Mouse (Mus musculus): Measurements from ENCODE around the gene Borcs5. TPM values are rescaled to one million over a fixed set of nuclear protein-coding genes. Genes with fewer than 3 reads are reported as not detected.

Borcs5 gene
- polyA plus RNA-seq, 1 experiment from 2014 or later = 46.2 TPM

GRCm38 (mm10) chr6:134748126-134748525 is 108.8 kb downstream of the Borcs5 start:
- no peak for ATAC-seq
- 89% methylated on average over 3 of the region's 3 CpGs for WGBS
- Histone ChIP-seq H3K27me3 (ENCODE audit: control insufficient read depth, insufficient read depth, low read depth, low read length) (no peaks in the 10 kb centered on the region), H3K4me2 (ENCODE audit: low read length) (no peak overlapping the region), H3K27ac (ENCODE audit: low read length) (no peak overlapping the region), H3K36me3 (ENCODE audit: control insufficient read depth, insufficient read depth, low read length) (no peaks in the 10 kb centered on the region), H3K4me1 (ENCODE audit: control insufficient read depth, insufficient read depth, low read length) (no peaks in the 10 kb centered on the region), H3K9ac (ENCODE audit: low read depth, low read length) (no peak overlapping the region), H3K9me3 (replicated peaks; ENCODE audit: control insufficient read depth, low read length, poor library complexity, severe bottlenecking) (no peaks in the 10 kb centered on the region), H3K4me3 (ENCODE audit: low read depth, low read length) (no peak overlapping the region)

- Histone ChIP-seq H3K27ac (ENCODE audit: low read length) (no peak overlapping the region), H3K4me1 (ENCODE audit: control insufficient read depth, insufficient read depth, low read length) (no peaks in the 10 kb centered on the region), H3K9ac (ENCODE audit: low read depth, low read length) (no peak overlapping the region), H3K27me3 (ENCODE audit: control insufficient read depth, insufficient read depth, low read depth, low read length) (no peaks in the 10 kb centered on the region), H3K4me2 (ENCODE audit: low read length) (no peak overlapping the region), H3K4me3 (ENCODE audit: low read depth, low read length) (no peak overlapping the region), H3K36me3 (ENCODE audit: control insufficient read depth, insufficient read depth, low read length) (no peaks in the 10 kb centered on the region), H3K9me3 (replicated peaks; ENCODE audit: control insufficient read depth, low read length, poor library complexity, severe bottlenecking) (no peaks in the 10 kb centered on the region)
- WGBS = 90% methylated on average over 4 of the region's 4 CpGs
- ATAC-seq = no peak
Measured at GRCm38 (mm10) chr6:134751087-134751486, 111.8 kb downstream of the Borcs5 start.

GRCm38 (mm10) chr6:134751883-134752647 is 112.8 kb downstream of the Borcs5 start:
- no peak overlapping the region for H3K27ac ChIP-seq (ENCODE audit: low read length)
- 90% methylated on average over 5 of the region's 5 CpGs for WGBS
- H3K4me1 ChIP-seq (ENCODE audit: control insufficient read depth, insufficient read depth, low read length) = no peaks in the 10 kb centered on the region
- H3K9me3 ChIP-seq (replicated peaks; ENCODE audit: control insufficient read depth, low read length, poor library complexity, severe bottlenecking) = no peaks in the 10 kb centered on the region
- H3K4me3 ChIP-seq (ENCODE audit: low read depth, low read length) = no peak overlapping the region
- H3K27me3 ChIP-seq (ENCODE audit: control insufficient read depth, insufficient read depth, low read depth, low read length) = no peaks in the 10 kb centered on the region
- no peak for ATAC-seq
- H3K4me2 ChIP-seq (ENCODE audit: low read length) = no peak overlapping the region
- no peaks in the 10 kb centered on the region for H3K36me3 ChIP-seq (ENCODE audit: control insufficient read depth, insufficient read depth, low read length)
- H3K9ac ChIP-seq (ENCODE audit: low read depth, low read length) = no peak overlapping the region

- Histone ChIP-seq H3K4me1 (ENCODE audit: control insufficient read depth, insufficient read depth, low read length) (no peaks in the 10 kb centered on the region), H3K36me3 (ENCODE audit: control insufficient read depth, insufficient read depth, low read length) (no peaks in the 10 kb centered on the region)
- WGBS = 100% methylated on average over 4 of the region's 4 CpGs
Measured at GRCm38 (mm10) chr6:134753412-134753811, 114.1 kb downstream of the Borcs5 start.

GRCm38 (mm10) chr6:134753858-134754257 is 114.5 kb downstream of the Borcs5 start:
- no peak overlapping the region for H3K9ac ChIP-seq (ENCODE audit: low read depth, low read length)
- H3K27ac ChIP-seq (ENCODE audit: low read length) = no peak overlapping the region
- no peak overlapping the region for H3K4me2 ChIP-seq (ENCODE audit: low read length)
- H3K9me3 ChIP-seq (replicated peaks; ENCODE audit: control insufficient read depth, low read length, poor library complexity, severe bottlenecking) = no peaks in the 10 kb centered on the region
- WGBS = 89% methylated on average over 11 of the region's 11 CpGs
- no peaks in the 10 kb centered on the region for H3K4me1 ChIP-seq (ENCODE audit: control insufficient read depth, insufficient read depth, low read length)
- no peaks in the 10 kb centered on the region for H3K36me3 ChIP-seq (ENCODE audit: control insufficient read depth, insufficient read depth, low read length)
- H3K4me3 ChIP-seq (ENCODE audit: low read depth, low read length) = no peak overlapping the region
- no peaks in the 10 kb centered on the region for H3K27me3 ChIP-seq (ENCODE audit: control insufficient read depth, insufficient read depth, low read depth, low read length)
- no peak for ATAC-seq

More at GRCm38 (mm10) chr6:134753412-134753811, 114.1 kb downstream of the Borcs5 start:
- H3K9ac ChIP-seq (ENCODE audit: low read depth, low read length) = no peak overlapping the region
- no peaks in the 10 kb centered on the region for H3K9me3 ChIP-seq (replicated peaks; ENCODE audit: control insufficient read depth, low read length, poor library complexity, severe bottlenecking)
- H3K27ac ChIP-seq (ENCODE audit: low read length) = no peak overlapping the region
- no peaks in the 10 kb centered on the region for H3K27me3 ChIP-seq (ENCODE audit: control insufficient read depth, insufficient read depth, low read depth, low read length)
- H3K4me3 ChIP-seq (ENCODE audit: low read depth, low read length) = no peak overlapping the region
- no peak overlapping the region for H3K4me2 ChIP-seq (ENCODE audit: low read length)
- no peak for ATAC-seq

- no peak overlapping the region for H3K9ac ChIP-seq (ENCODE audit: low read depth, low read length)
- ATAC-seq = no peak
- H3K27ac ChIP-seq (ENCODE audit: low read length) = no peak overlapping the region
- H3K36me3 ChIP-seq (ENCODE audit: control insufficient read depth, insufficient read depth, low read length) = no peaks in the 10 kb centered on the region
- no peak overlapping the region for H3K4me3 ChIP-seq (ENCODE audit: low read depth, low read length)
- H3K27me3 ChIP-seq (ENCODE audit: control insufficient read depth, insufficient read depth, low read depth, low read length) = no peaks in the 10 kb centered on the region
- H3K9me3 ChIP-seq (replicated peaks; ENCODE audit: control insufficient read depth, low read length, poor library complexity, severe bottlenecking) = no peaks in the 10 kb centered on the region
- no peaks in the 10 kb centered on the region for H3K4me1 ChIP-seq (ENCODE audit: control insufficient read depth, insufficient read depth, low read length)
- H3K4me2 ChIP-seq (ENCODE audit: low read length) = no peak overlapping the region
- whole genome bisulfite sequencing = 95% methylated on average over 4 of the region's 4 CpGs
Measured at GRCm38 (mm10) chr6:134756058-134756457, 116.7 kb downstream of the Borcs5 start.

Other genes starting within 250 kb of the Borcs5 start
- gene Bcl2l14, start 243.2 kb upstream of the Borcs5 start, polyA plus RNA-seq (2015; fragmentation: Nextera tagmentation; extraction: Ambion mirVana) = not detected in 2 replicates
- 14.4 and 16.7 TPM in 2 replicates for gene Lrp6, start 72.5 kb upstream of the Borcs5 start, polyA plus RNA-seq (2015; fragmentation: Nextera tagmentation; extraction: Ambion mirVana)
- 1.0 and 1.2 TPM in 2 replicates for gene Mansc1, start 7.0 kb upstream of the Borcs5 start, polyA plus RNA-seq (2015; fragmentation: Nextera tagmentation; extraction: Ambion mirVana)
- 4.7 and 5.5 TPM in 2 replicates for gene Dusp16, start 153.1 kb downstream of the Borcs5 start, polyA plus RNA-seq (2015; fragmentation: Nextera tagmentation; extraction: Ambion mirVana)
- gene Crebl2, start 190.6 kb downstream of the Borcs5 start, polyA plus RNA-seq (2015; fragmentation: Nextera tagmentation; extraction: Ambion mirVana) = 4.3 and 4.8 TPM in 2 replicates